Mouse (Mus musculus) left cerebral cortex, adult 18-20 months (tissue): ENCODE measurements at regions not wholly inside any gene's neighbourhood (a gene's known extent, or its start where the extent isn't known, plus 50 kb on each side); places are given as distances from the start of the nearest gene placed in this dataset.

ENCODE experiments used
- DNase-seq, 2 experiments: peaks; one replicate each; pipeline ENCODE4 v3.0.0; 2021 to 2022; ENCODE audit warnings: low spot score in 2 of 2, mixed read lengths in 1 of 2

GRCm38 (mm10) chr13:51297231-51297880 is 111.1 kb upstream of the S1pr3 start:
- DNase-seq = no peak

GRCm38 (mm10) chr13:51299047-51299760 is 109.2 kb upstream of the S1pr3 start:
- DNase-seq = no peak

GRCm38 (mm10) chr13:51301476-51301875 is 107.0 kb upstream of the S1pr3 start:
- no peak for DNase-seq

- DNase-seq = no peak
Observed at GRCm38 (mm10) chr13:51303112-51303511, 105.3 kb upstream of the S1pr3 start.

DNA sequence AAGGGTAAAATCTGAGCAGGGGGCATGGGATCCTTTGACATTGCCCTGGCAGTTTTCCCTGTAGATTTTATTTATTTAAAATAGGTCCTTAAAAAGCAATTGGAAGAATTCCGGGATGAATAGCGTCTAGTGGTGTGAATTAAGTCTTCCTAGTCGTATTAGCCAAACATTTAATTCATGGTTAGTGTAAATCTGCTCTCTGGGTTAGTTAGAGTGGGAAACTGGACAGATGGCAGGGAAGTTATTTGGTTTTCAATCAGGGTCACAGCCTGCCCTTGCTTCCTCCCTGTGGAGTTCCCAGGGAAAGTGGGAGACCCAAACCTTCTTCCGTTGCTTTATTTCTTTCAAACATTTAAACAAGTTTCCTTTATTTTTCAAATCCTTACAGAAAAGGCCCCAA is 103.8 kb upstream of the S1pr3 start:
- no peak for DNase-seq

GRCm38 (mm10) chr13:51309446-51309845 is 99.0 kb upstream of the S1pr3 start:
- no peak for DNase-seq

DNA sequence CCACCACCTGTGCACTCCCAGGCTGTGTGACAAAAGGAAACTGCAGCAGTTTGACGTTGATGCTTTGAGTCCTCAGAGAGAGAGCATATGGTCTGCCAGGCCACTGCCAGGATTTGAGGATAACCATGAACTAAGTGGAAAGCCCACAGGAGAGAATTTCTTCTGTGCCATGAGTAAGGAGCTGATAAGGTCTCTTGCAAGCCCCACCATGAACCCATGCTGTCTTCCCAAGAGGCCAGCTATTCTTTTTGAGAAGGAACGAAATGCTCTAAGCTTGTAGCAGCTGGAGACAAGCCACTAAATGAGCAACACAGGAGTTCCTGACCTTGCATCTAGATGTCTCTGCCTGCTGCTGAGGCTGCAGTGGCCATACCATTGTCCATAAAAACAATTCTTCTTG is 98.4 kb upstream of the S1pr3 start:
- DNase-seq = no peak

DNA sequence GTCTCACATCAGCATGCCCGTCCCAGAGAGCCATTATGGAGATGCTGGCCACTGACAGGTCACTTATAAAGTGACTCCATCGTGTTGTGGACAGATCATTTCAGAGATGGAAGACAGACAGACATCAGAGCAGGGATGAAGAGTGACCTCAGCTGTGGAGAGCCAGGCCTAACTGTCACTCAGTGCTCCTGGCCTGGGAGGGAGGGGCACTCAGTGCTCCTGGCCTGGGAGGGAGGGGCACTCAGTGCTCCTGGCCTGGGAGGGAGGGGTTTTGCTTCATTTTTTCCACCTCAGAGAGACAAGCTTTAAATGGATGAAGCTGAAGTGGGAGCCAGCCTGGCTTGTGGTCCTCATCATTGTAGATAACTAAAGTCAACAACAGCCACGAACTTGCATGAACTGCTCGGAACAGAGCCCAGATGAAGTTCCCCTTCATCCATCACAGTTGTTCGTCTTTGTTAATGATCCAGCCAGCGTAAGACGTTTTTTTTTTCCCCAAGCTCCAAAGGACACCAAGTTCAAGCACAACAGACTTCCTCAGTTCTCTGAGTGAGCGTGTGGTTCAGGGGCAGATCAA is 96.7 kb upstream of the S1pr3 start:
- DNase-seq = no peak

GRCm38 (mm10) chr13:51313129-51313850 is 95.1 kb upstream of the S1pr3 start:
- DNase-seq = no peak

DNA sequence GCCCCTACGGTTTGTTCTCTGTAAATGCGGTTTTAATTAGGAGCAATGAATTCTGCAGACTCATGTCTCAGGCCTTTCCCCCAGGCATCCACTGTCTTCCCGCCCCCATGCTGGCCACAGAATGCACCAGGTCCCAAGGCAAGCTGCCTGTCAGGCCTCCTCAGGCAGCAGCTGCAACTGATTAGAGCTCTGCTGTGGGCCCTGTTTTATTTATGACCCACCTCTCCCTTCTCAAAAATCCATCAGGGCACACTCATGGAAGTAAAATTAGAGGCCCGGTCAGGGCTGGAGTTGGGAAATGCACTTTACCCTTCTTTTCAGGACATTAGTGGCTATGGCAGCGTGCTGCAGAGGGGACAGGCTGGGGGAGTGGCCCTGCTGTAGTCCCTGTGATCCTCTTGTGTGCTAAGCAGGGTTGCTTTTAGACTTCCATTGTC is 93.9 kb upstream of the S1pr3 start:
- peak in 1 of 2 experiments; percentile 16 for DNase-seq

DNA sequence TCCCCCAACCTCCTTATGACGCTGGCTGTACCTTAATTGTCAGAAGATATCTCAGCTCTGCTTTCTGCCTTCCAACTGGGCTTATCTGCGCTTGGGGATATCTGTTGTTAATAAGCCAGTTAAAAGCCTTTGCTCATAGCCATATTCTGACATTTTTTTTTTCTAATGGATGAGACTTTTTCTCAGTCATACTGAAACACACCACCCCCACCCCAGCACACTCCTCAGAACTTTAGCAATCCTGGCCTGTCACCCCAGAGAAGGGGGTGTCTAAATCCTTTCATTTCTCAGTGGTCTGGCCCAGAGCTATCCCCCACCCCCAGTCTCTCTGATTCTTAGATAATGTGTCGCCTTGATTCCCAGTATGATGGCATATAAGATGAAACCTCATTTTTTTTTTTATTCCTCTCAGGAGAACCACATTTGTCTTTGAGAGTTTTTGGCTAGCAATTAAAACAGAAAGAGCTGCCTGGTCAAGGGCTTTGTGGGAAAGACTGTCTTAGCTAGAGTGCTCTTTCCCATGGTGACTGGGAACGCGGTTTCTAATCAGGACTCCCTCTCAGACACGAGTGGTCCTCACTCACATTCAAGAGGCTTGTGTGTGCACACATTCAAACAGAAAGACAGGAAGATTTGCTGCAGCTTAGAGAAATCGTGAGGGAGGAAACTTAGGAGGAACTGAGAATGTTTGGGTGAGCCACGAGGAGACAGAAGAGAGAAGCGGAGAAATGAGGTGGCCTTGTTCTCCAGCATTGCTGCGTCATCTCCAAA is 93.2 kb upstream of the S1pr3 start:
- peak in 1 of 2 experiments; percentile 7 for DNase-seq

DNA sequence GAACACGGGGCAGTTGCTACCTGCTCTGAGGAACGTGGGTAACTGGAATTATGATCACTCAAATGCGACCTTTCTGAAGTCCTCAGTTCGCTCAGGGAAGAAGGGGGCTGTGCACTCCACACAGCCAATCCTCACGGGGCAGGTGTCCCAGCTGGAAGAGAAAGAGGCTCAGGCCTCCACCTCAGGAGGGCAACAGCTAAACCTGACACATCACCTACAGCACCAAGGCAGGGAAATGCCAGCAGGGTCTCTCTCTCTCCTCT is 92.7 kb upstream of the S1pr3 start:
- DNase-seq = no peak

DNA sequence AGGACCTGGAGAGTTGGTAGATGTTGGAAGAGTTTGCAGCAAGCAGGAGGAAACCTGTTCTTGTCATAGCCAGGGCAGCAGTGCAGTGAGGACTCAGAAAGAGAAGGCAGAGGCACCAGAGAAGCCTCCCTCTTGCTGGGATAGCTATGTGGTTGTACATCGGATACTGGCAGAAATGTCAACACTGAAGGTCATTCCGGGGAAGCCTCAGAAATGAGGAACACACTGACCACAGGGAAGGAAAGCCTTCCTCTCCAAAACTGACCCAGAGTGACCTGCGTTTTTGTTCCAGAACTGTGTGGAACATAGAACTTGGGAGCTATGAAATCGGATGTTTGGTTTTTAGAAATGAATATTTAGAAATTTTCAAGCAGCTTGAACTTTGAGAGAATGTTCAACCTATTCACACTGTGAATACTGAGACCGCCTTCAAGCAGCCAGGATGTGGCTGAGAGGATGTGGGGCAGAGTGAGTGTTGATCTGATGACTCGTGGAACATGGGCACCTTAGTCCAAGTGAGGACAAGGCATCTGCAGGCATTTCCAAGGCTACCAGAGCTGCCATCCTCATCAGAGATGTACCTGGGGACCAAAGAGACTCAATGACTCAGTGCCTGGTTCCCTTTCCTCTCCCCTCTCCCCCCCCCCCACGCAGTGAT is 85.3 kb upstream of the S1pr3 start:
- no peak for DNase-seq

GRCm38 (mm10) chr13:51324714-51325113 is 83.7 kb upstream of the S1pr3 start:
- no peak for DNase-seq

GRCm38 (mm10) chr13:51325298-51325697 is 83.1 kb upstream of the S1pr3 start:
- DNase-seq = no peak

DNA sequence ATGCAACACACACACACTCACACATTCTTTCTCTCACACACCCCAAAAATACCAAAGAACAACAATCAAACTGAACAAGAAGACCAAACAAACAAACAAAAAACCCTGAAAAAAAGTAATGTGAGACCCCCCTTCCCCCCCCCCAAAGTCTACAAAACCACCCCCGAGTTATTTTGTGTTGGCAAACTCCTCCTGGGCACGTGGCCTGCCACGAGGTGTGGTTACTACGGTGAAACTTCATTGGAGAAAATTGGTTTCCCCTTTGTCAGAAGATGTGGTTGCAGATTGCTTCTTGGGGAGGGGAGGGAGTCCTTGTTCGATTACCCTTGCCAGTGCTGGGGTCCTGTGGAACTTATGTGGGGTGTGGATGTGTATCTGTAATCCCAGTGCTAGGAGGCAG is 82.3 kb upstream of the S1pr3 start:
- DNase-seq = no peak

GRCm38 (mm10) chr13:51328131-51328970 is 80.1 kb upstream of the S1pr3 start:
- peak; percentile 36 to 61 for DNase-seq

DNA sequence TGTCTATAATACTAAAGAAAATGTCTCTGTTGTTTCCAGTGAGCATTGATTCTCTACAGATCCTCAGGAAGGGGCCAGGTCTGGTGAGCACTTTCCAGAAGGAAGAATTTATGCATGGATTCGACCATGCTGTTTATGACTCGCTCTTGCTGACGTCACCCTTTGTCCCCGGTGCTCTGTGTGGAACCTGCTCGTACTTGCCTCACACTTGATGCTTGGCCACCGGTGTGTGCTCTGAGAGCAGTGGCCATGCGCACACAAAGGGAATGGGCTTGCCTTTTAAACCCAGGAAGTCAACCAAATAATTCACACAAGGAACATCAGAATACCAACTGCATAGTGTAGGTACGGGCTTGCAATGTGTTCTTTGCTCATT is 79.5 kb upstream of the S1pr3 start:
- no peak for DNase-seq

- no peak for DNase-seq
Observed at GRCm38 (mm10) chr13:51329717-51330116, 78.7 kb upstream of the S1pr3 start.

DNA sequence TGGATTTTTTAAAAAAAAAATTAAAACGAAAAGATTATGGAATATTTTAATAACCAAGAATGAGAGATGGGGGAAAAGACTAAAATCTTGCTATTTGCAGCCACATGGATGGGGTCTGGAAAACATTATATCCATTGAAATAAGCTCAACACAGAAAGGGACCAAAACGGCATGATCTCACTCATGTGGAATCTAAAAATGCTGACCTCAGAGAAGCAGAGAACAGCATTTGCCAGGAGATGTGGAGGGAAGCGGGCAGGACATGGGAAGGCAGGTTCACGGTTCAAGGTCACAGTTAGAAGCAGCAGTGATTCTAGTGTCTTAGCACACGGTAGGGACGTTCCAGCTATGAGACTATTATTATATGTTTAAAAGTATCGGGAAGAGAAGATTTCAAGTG is 76.2 kb upstream of the S1pr3 start:
- no peak for DNase-seq
